Mouse (Mus musculus): Measurements from ENCODE around the gene Akt2. TPM values are rescaled to one million over a fixed set of nuclear protein-coding genes. Genes with fewer than 3 reads are reported as not detected.

Akt2 gene
- polyA plus RNA-seq, 1 experiment from 2014 or later: 96.7 TPM

DNA sequence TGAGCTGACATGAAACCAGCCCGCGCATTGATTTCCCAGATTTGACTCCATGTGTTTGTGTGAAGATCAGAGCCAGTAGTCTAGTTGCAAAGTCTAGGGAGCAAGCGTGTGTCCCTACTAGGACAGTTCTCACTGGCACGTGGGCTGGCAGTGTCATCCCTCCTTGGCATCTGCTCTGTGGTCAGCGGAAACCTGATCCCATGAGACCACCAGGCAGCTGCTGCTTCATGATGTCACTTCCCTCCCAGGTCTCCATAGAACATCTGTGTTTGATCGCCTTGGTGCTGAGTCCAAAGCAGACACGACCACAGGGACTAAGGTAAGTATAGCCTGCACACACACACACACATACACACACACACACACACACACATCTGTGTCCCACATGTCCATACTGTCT, 12.9 kb upstream of the Akt2 start:
- no peak overlapping the region for H3K9ac ChIP-seq (ENCODE audit: low read depth, low read length)
- H3K27me3 ChIP-seq (ENCODE audit: control insufficient read depth, insufficient read depth, low read length): no peaks in the 10 kb centered on the region
- 85% methylated on average over 7 of the region's 7 CpGs for WGBS
- H3K4me1 ChIP-seq (ENCODE audit: control insufficient read depth, insufficient read depth, low read length): no peaks in the 10 kb centered on the region
- no peak overlapping the region for H3K27ac ChIP-seq (ENCODE audit: low read depth, low read length)
- H3K36me3 ChIP-seq (ENCODE audit: control insufficient read depth, insufficient read depth, low read length): peaks cover 70% of the 10 kb centered on the region
- H3K4me2 ChIP-seq (replicated peaks; ENCODE audit: low read depth, low read length): no peak overlapping the region
- H3K4me3 ChIP-seq (ENCODE audit: low read length): no peak overlapping the region
- no peaks in the 10 kb centered on the region for H3K9me3 ChIP-seq (ENCODE audit: control insufficient read depth, low read length)
- ATAC-seq (ENCODE audit: low FRiP score, low TSS enrichment): no peak

DNA sequence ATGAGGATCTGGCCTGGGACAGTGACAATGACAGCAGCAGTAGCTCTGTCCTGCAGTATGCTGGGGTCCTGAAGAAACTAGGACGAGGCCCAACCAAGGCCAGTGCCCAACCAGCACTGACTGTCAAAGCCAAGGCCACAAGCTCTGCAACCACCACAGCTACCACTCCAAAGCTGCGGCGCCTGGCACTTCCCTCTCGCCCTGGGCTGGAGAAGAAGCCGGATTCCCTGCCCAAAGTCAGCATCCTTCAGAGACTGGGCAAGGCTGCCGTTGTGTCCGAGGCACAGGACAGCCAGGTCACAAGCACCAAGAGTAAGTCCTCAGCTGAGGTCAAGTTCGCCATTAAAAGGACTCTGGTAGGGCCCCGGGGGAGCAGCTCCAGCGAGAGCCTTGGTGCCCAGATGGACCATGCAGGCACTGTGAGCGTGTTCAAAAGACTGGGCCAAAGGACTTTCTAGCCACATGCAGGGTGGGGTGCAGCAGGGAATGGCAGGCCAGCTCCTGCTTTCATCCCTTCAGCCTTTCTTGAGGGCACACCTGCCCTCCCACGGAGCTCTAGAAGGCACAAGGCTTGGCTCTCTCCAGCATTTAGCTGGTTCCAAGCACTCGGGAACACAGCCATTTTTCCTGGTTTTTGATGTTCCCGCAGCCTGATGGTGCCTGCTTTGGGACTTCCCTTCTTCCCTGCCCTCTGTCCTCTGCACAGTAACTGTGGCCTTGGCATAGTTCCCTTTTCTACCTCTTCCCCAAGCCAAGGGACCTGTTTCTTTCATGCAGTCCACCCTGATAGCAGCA, 10.8 kb upstream of the Akt2 start:
- peaks cover 65% of the 10 kb centered on the region for H3K36me3 ChIP-seq (ENCODE audit: control insufficient read depth, insufficient read depth, low read length)
- H3K4me2 ChIP-seq (replicated peaks; ENCODE audit: low read depth, low read length): no peak overlapping the region
- no peak overlapping the region for H3K27ac ChIP-seq (ENCODE audit: low read depth, low read length)
- H3K4me3 ChIP-seq (ENCODE audit: low read length): no peak overlapping the region
- no peaks in the 10 kb centered on the region for H3K27me3 ChIP-seq (ENCODE audit: control insufficient read depth, insufficient read depth, low read length)
- no peaks in the 10 kb centered on the region for H3K9me3 ChIP-seq (ENCODE audit: control insufficient read depth, low read length)
- ATAC-seq (ENCODE audit: low FRiP score, low TSS enrichment): no peak
- WGBS: 93% methylated on average over 14 of the region's 14 CpGs
- H3K4me1 ChIP-seq (ENCODE audit: control insufficient read depth, insufficient read depth, low read length): no peaks in the 10 kb centered on the region
- H3K9ac ChIP-seq (ENCODE audit: low read depth, low read length): no peak overlapping the region

DNA sequence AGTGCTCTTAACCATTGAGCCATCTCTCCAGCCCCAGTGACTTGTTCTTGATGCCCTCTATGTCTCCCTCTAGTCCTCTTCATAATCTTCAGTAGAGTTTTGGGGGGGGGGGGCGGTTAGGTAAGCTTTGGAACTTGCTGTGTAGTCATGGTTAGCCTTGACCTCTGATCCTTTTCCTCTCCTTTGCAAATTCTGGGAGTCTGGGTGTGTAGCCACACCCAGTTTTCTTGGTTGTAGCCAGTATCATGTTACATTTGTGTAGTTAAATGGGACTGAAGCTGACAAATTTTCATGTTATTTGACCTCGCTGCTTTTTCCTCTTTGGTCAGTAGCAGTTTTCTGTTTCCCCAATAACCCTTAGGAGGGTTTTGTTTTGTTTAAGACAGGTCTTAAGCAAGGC, 4.5 kb upstream of the Akt2 start:
- no peaks in the 10 kb centered on the region for H3K9me3 ChIP-seq (ENCODE audit: control insufficient read depth, low read length)
- no peak overlapping the region for H3K4me3 ChIP-seq (ENCODE audit: low read length)
- no peaks in the 10 kb centered on the region for H3K27me3 ChIP-seq (ENCODE audit: control insufficient read depth, insufficient read depth, low read length)
- H3K9ac ChIP-seq (ENCODE audit: low read depth, low read length): no peak overlapping the region
- peaks cover 17% of the 10 kb centered on the region for H3K36me3 ChIP-seq (ENCODE audit: control insufficient read depth, insufficient read depth, low read length)
- H3K27ac ChIP-seq (ENCODE audit: low read depth, low read length): no peak overlapping the region
- H3K4me2 ChIP-seq (replicated peaks; ENCODE audit: low read depth, low read length): no peak overlapping the region
- ATAC-seq (ENCODE audit: low FRiP score, low TSS enrichment): no peak
- WGBS: 68% methylated on average over 2 of the region's 2 CpGs
- H3K4me1 ChIP-seq (ENCODE audit: control insufficient read depth, insufficient read depth, low read length): no peaks in the 10 kb centered on the region

DNA sequence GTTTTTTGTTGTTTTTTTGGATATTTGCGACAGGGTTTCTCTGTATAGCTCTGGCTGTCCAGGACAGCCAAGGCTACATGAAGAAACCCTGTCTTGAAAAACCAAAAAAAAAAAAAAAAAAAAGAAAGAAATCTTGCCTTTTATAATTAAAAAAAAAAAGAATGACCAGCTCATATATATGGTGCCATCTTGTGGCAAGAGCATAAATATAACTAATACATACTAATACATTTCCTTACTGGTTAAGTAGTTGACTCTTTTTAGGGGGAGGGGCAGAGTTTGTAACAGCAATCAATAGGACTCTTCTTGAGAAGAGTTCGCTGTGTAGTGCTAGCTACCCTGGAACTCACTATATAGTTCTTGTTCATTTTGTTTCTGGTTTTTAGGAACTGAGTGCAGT, 3.6 kb upstream of the Akt2 start:
- H3K4me2 ChIP-seq (replicated peaks; ENCODE audit: low read depth, low read length): no peak overlapping the region
- H3K9ac ChIP-seq (ENCODE audit: low read depth, low read length): no peak overlapping the region
- H3K4me1 ChIP-seq (ENCODE audit: control insufficient read depth, insufficient read depth, low read length): peaks cover 4% of the 10 kb centered on the region
- no peak for ATAC-seq (ENCODE audit: low FRiP score, low TSS enrichment)
- no peaks in the 10 kb centered on the region for H3K27me3 ChIP-seq (ENCODE audit: control insufficient read depth, insufficient read depth, low read length)
- no peaks in the 10 kb centered on the region for H3K9me3 ChIP-seq (ENCODE audit: control insufficient read depth, low read length)
- H3K27ac ChIP-seq (ENCODE audit: low read depth, low read length): no peak overlapping the region
- WGBS: 85% methylated on average over 2 of the region's 2 CpGs
- peaks cover 10% of the 10 kb centered on the region for H3K36me3 ChIP-seq (ENCODE audit: control insufficient read depth, insufficient read depth, low read length)
- no peak overlapping the region for H3K4me3 ChIP-seq (ENCODE audit: low read length)

DNA sequence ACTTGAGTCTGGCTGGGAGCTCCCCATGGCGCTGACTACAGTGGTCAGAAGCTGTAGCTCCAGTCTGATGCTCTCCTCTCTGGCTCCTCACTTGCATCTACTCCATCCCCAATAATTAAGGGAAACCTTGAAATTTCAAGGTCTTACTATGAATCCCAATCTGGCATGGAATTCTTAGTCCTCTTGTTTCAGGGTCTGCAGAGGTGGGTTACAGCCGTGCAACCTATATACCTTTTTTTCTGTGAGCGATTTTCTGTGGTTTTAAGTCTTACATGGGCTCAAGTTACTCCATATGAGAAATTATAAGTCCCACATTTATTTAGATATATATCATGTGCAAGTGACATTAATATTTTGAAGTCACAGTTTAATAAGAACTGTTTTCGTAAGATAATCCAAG, 1.3 kb upstream of the Akt2 start:
- no peak overlapping the region for H3K4me2 ChIP-seq (replicated peaks; ENCODE audit: low read depth, low read length)
- no peak overlapping the region for H3K9ac ChIP-seq (ENCODE audit: low read depth, low read length)
- 94% methylated on average over 4 of the region's 4 CpGs for WGBS
- H3K9me3 ChIP-seq (ENCODE audit: control insufficient read depth, low read length): no peaks in the 10 kb centered on the region
- no peaks in the 10 kb centered on the region for H3K27me3 ChIP-seq (ENCODE audit: control insufficient read depth, insufficient read depth, low read length)
- H3K4me1 ChIP-seq (ENCODE audit: control insufficient read depth, insufficient read depth, low read length): peaks cover 16% of the 10 kb centered on the region
- peaks cover 3% of the 10 kb centered on the region; the same call in 1 of the 2 replicates for H3K36me3 ChIP-seq (ENCODE audit: control insufficient read depth, insufficient read depth, low read length)
- H3K27ac ChIP-seq (ENCODE audit: low read depth, low read length): no peak overlapping the region
- H3K4me3 ChIP-seq (ENCODE audit: low read length): no peak overlapping the region
- ATAC-seq (ENCODE audit: low FRiP score, low TSS enrichment): no peak

DNA sequence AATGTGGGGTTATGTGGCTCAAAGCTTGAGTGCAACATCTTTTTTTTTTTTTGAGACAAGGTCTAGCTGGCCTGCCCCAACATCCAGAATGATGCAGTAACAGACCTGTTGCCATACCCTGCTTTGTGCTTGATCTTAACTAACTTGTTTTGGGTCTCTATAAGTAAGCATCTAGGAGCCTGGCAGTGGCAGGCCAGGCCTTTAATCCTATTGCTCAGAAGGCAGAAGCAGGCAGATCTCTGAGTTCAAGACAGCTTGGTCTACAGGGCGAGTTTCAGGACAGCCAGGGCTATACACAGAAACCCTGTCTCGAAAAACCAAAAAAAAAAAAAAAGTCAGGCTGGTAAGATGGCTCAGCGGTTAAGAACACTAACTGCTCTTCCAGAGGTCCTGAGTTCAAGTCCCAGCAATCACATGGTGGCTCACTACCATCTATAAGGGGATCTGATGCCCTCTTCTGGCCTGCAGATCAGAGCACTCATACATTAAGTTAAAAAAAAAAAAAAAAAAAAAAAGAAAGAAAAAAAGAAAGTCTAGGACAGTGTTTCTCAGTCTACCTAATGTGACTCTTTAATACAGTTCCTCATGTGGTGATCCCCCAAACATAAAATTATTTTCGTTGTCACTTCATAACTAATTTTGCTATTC, 662 bp upstream of the Akt2 start:
- H3K27ac ChIP-seq (ENCODE audit: low read depth, low read length): peak overlapping the region; percentile 97
- no peaks in the 10 kb centered on the region for H3K9me3 ChIP-seq (ENCODE audit: control insufficient read depth, low read length)
- no peak for ATAC-seq (ENCODE audit: low FRiP score, low TSS enrichment)
- H3K36me3 ChIP-seq (ENCODE audit: control insufficient read depth, insufficient read depth, low read length): peaks cover under 1% of the 10 kb centered on the region
- H3K4me1 ChIP-seq (ENCODE audit: control insufficient read depth, insufficient read depth, low read length): peaks cover 17% of the 10 kb centered on the region
- 57% methylated on average over 4 of the region's 4 CpGs for WGBS
- peak overlapping the region; percentile 82 for H3K4me3 ChIP-seq (ENCODE audit: low read length)
- H3K9ac ChIP-seq (ENCODE audit: low read depth, low read length): peak overlapping the region; percentile 47; the same call in 1 of the 2 replicates
- no peaks in the 10 kb centered on the region for H3K27me3 ChIP-seq (ENCODE audit: control insufficient read depth, insufficient read depth, low read length)
- H3K4me2 ChIP-seq (replicated peaks; ENCODE audit: low read depth, low read length): peak overlapping the region; percentile 48

DNA sequence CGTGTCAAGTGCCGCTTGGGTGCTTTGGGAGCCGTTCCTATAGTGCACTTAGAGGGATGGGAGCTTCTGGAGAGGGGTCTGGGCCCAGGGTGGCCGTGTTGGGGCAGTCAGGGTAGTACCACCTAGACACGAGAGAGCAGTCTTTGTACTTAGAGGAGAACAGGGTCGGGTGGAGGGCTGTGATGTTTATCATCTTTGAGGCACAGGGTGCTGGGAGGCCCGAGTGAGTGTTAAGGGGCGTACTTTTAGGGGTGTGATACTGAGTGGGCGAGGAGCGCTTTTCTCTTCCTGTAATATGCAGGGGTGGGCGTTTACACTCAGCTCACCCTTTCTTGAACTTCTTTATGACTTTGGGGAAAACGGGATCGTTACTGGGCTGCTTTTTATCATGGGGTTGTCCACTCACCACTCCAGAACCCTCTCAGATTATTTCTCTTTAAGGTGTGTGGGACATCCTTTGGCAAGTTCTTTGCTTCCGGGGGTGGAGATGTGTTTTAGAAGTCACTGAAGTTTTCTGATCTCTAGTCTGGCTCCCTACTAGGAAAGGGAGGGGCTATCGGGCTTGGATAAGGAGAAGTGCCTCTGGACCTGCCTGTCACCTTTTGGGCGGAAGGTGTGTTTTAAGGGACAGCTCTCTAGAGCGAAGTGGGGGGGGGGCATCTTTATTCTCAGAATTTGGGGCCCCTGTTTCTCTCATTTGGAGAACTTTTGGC, 1.0 kb downstream of the Akt2 start:
- peak; percentile 65 for ATAC-seq (ENCODE audit: low FRiP score, low TSS enrichment)
- Histone ChIP-seq H3K9ac (ENCODE audit: low read depth, low read length) (peak overlapping the region; percentile 89), H3K4me3 (ENCODE audit: low read length) (peak overlapping the region; percentile 82), H3K9me3 (ENCODE audit: control insufficient read depth, low read length) (no peaks in the 10 kb centered on the region), H3K27ac (ENCODE audit: low read depth, low read length) (peak overlapping the region; percentile 97), H3K36me3 (ENCODE audit: control insufficient read depth, insufficient read depth, low read length) (peaks cover 2% of the 10 kb centered on the region; the same call in 1 of the 2 replicates), H3K4me1 (ENCODE audit: control insufficient read depth, insufficient read depth, low read length) (peaks cover 32% of the 10 kb centered on the region), H3K27me3 (ENCODE audit: control insufficient read depth, insufficient read depth, low read length) (no peaks in the 10 kb centered on the region), H3K4me2 (replicated peaks; ENCODE audit: low read depth, low read length) (peak overlapping the region; percentile 70)
- WGBS: 1% methylated on average over 17 of the region's 17 CpGs

DNA sequence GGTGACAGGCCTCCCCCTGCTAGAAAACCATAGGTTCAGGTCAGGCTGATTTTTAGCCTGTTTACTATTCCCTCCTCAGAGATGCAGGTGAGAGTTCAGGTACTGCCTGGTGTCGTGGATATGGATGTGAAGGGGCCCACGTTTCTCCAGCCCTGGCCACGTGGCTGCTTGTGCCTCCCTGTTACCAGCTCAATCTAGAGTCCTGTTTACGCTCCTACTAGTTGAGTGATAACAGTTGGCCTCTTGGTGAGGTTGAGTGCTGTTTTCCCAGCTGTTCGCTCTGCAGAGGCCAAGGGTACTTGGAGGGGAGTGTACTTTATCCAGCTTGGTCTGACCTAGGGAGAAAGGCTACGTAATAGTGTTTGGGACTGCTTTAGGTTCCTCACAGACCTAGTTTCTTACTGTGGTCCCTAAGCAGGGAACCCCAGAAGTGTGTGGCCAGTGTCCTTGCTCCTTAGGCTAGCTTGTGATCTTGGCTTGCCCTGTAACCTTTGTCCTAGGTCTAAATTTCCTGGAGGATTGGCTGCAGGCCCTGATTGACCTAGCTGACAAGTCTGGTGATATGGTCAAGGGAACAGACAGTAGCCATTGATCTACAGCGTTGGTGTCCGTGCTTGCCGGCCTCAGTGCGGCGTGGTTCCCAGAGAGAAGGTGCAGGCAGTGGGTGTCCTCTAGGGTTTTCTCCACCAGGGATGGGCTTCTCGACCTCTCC, 1.7 kb downstream of the Akt2 start:
- peaks cover 36% of the 10 kb centered on the region for H3K4me1 ChIP-seq (ENCODE audit: control insufficient read depth, insufficient read depth, low read length)
- no peaks in the 10 kb centered on the region for H3K9me3 ChIP-seq (ENCODE audit: control insufficient read depth, low read length)
- peaks cover 2% of the 10 kb centered on the region; the same call in 1 of the 2 replicates for H3K36me3 ChIP-seq (ENCODE audit: control insufficient read depth, insufficient read depth, low read length)
- peak overlapping the region; percentile 82 for H3K4me3 ChIP-seq (ENCODE audit: low read length)
- WGBS: 33% methylated on average over 12 of the region's 12 CpGs
- H3K27ac ChIP-seq (ENCODE audit: low read depth, low read length): peak overlapping the region; percentile 97; the same call in 1 of the 2 replicates
- no peak for ATAC-seq (ENCODE audit: low FRiP score, low TSS enrichment)
- no peaks in the 10 kb centered on the region for H3K27me3 ChIP-seq (ENCODE audit: control insufficient read depth, insufficient read depth, low read length)
- peak overlapping the region; percentile 70 for H3K4me2 ChIP-seq (replicated peaks; ENCODE audit: low read depth, low read length)
- peak overlapping the region; percentile 89 for H3K9ac ChIP-seq (ENCODE audit: low read depth, low read length)
